Mouse (Mus musculus) midbrain, embryonic 14.5 days (tissue): ENCODE results near the gene Adamts6. TPM values are rescaled to one million over a fixed set of nuclear protein-coding genes. Genes with fewer than 3 reads are reported as not detected.

Source experiments
- ATAC-seq: fragments of 200-750 bp; cut with Nextera tagmentation; 2 replicates; pipeline ENCODE4 v1.8.0; 2017; ENCODE audit warnings: moderate number of reproducible peaks, moderate library complexity; ENCODE audit not compliant: low FRiP score, low TSS enrichment
- DNase-seq: peaks from one replicate; pipeline ENCODE4 v3.0.0-alpha.2; 2015
- H3K27ac ChIP-seq: fragments of 300-500 bp; sonication (generic); replicated peaks from 2 replicates; pipeline ENCODE4 v1.5.1; 2014; ENCODE audit warnings: mild to moderate bottlenecking, low read depth, low read length, moderate library complexity
- H3K27me3 ChIP-seq: fragments of 300-500 bp; sonication (generic); 2 replicates; pipeline ENCODE4 v1.6.1; 2014; ENCODE audit warnings: low read length, control low read depth, mixed read lengths; ENCODE audit not compliant: control insufficient read depth, insufficient read depth
- H3K36me3 ChIP-seq: fragments of 300-500 bp; sonication (generic); 2 replicates; pipeline ENCODE4 v1.6.1; 2014; ENCODE audit warnings: low read length, control low read depth; ENCODE audit not compliant: control insufficient read depth, insufficient read depth
- H3K4me1 ChIP-seq: fragments of 300-500 bp; sonication (generic); 2 replicates; pipeline ENCODE4 v1.6.1; 2014; ENCODE audit warnings: mild to moderate bottlenecking, antibody characterized with exemption, low read length, control low read depth; ENCODE audit not compliant: control insufficient read depth, insufficient read depth
- H3K4me2 ChIP-seq: fragments of 300-500 bp; sonication (generic); 2 replicates; pipeline ENCODE4 v1.6.1; 2014; ENCODE audit warnings: mild to moderate bottlenecking, low read length, moderate library complexity
- H3K4me3 ChIP-seq: fragments of 300-500 bp; sonication (generic); replicated peaks from 2 replicates; pipeline ENCODE4 v1.5.1; 2014; ENCODE audit warnings: low read depth, low read length
- H3K9ac ChIP-seq: fragments of 300-500 bp; sonication (generic); replicated peaks from 2 replicates; pipeline ENCODE4 v1.6.1; 2014; ENCODE audit warnings: mild to moderate bottlenecking, low read length, moderate library complexity
- H3K9me3 ChIP-seq: fragments of 300-500 bp; sonication (generic); 2 replicates; pipeline ENCODE4 v1.6.1; 2016; ENCODE audit warnings: low read length, control low read depth, mixed read lengths; ENCODE audit not compliant: control insufficient read depth
- WGBS: fragments of 180-500 bp; shearing (Covaris S2); extraction: QIAGEN DNeasy Blood & Tissue Kit; methylation state at CpG from one replicate; pipeline ENCODE4 v1.1.7; 2014; 5-methylcytosine and 5-hydroxymethylcytosine counted together
- polyA plus RNA-seq: library from polyadenylated mRNA; unstranded; fragments of >200 nt; fragmentation: Nextera tagmentation; extraction: Ambion mirVana; gene quantifications from 2 replicates; pipeline ENCODE4 v1.2.1, GENCODE M21; 2014

The Adamts6 gene
- polyA plus RNA-seq, 1 experiment from 2014 or later = 2.2 TPM

DNA sequence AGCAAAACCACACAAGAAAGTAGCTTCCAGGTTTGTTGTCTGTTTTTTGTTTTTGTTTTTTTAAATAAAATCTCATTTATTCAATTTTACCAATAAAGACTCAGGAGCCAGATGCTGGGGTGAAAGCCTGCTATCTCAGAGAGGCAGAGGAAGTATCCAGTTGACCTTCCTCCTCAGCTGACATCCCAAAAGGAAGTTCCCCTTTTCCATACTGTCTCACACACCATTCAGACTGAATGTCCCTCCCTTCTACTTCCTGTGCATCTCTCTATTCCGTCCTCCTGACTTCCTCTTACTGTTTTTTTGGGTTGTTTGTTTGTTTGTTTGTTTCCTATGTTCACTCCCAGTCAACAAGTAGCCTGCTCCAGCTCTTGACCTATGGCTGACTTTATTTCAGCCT lies 216.4 kb downstream of the Adamts6 start:
- 63% methylated on average over 1 of the region's 1 CpGs for WGBS
- H3K27ac ChIP-seq = no peak overlapping the region
- ATAC-seq (no peak), DNase-seq (no peak)
- no peaks in the 10 kb centered on the region for H3K36me3 ChIP-seq
- H3K9me3 ChIP-seq = no peaks in the 10 kb centered on the region
- no peaks in the 10 kb centered on the region for H3K27me3 ChIP-seq
- no peak overlapping the region for H3K4me3 ChIP-seq
- no peak overlapping the region for H3K4me2 ChIP-seq
- H3K9ac ChIP-seq = no peak overlapping the region
- H3K4me1 ChIP-seq = no peaks in the 10 kb centered on the region

- Histone ChIP-seq H3K27ac (no peak overlapping the region), H3K9me3 (no peaks in the 10 kb centered on the region), H3K27me3 (no peaks in the 10 kb centered on the region), H3K4me1 (no peaks in the 10 kb centered on the region), H3K4me3 (no peak overlapping the region), H3K36me3 (no peaks in the 10 kb centered on the region), H3K9ac (no peak overlapping the region), H3K4me2 (no peak overlapping the region)
- 83% methylated on average over 6 of the region's 6 CpGs for WGBS
- ATAC-seq (no peak), DNase-seq (no peak)
Observed at GRCm38 (mm10) chr13:104506165-104506875, 218.7 kb downstream of the Adamts6 start.

GRCm38 (mm10) chr13:104507671-104508070 lies 220.0 kb downstream of the Adamts6 start:
- Histone ChIP-seq H3K9ac (no peak overlapping the region), H3K9me3 (no peaks in the 10 kb centered on the region), H3K4me3 (no peak overlapping the region), H3K27me3 (no peaks in the 10 kb centered on the region), H3K4me2 (no peak overlapping the region), H3K4me1 (no peaks in the 10 kb centered on the region), H3K36me3 (no peaks in the 10 kb centered on the region), H3K27ac (no peak overlapping the region)
- 92% methylated on average over 6 of the region's 6 CpGs for WGBS
- DNase-seq (no peak), ATAC-seq (no peak)

- H3K4me1 ChIP-seq = no peaks in the 10 kb centered on the region
- no peaks in the 10 kb centered on the region for H3K36me3 ChIP-seq
- H3K9ac ChIP-seq = no peak overlapping the region
- no peak for DNase-seq
- WGBS = 80% methylated on average over 26 of the region's 26 CpGs
- H3K4me2 ChIP-seq = no peak overlapping the region
- H3K27me3 ChIP-seq = no peaks in the 10 kb centered on the region
- ATAC-seq = no peak
- no peak overlapping the region for H3K4me3 ChIP-seq
- H3K9me3 ChIP-seq = no peaks in the 10 kb centered on the region
- no peak overlapping the region for H3K27ac ChIP-seq
Observed at GRCm38 (mm10) chr13:104509561-104510493, 222.2 kb downstream of the Adamts6 start.

DNA sequence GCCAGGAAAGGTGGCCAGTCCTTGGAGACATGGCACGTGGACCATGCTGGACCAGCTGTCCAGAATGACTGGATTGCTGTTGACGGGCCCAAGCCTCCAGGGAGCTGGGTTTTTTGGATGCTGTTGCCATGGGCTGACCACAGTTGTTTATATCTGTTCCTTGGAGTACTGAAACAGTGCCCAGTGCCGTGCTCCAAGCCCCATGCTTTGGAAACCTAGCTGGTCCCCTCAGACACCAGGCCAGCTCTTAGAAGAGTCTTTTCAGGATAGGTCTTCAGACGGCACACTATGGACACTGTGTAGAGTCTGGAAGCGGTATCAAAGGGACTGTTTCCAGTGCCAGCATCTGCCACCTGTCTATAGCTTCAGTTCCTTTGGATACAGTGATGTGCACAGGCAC lies 223.1 kb downstream of the Adamts6 start:
- WGBS = 84% methylated on average over 5 of the region's 5 CpGs
- Histone ChIP-seq H3K27ac (no peak overlapping the region), H3K9ac (no peak overlapping the region), H3K36me3 (no peaks in the 10 kb centered on the region), H3K9me3 (no peaks in the 10 kb centered on the region), H3K4me1 (no peaks in the 10 kb centered on the region), H3K4me2 (no peak overlapping the region), H3K4me3 (no peak overlapping the region), H3K27me3 (no peaks in the 10 kb centered on the region)
- DNase-seq = no peak
- no peak; the same call in 1 of the 2 replicates for ATAC-seq

DNA sequence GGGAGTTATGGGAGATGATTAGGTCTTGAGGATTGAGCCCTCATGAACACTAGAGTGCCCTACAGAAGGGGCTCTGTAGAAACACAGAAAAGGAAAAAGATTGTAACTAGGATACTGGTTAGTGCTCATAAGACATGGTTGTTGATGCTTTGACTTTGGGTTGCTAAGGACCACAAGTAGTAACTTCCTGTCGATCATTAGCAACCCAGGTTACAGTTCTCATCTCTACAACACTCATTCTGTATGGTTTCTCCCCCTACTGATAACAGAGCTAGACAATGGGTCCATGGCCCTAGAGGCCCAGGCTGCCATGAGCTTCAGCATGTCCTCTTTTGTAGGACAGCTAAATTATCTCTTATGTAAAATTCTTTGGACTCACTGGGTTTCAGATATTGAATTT lies 227.4 kb downstream of the Adamts6 start:
- DNase-seq = no peak
- no peaks in the 10 kb centered on the region for H3K36me3 ChIP-seq

GRCm38 (mm10) chr13:104516146-104516545 lies 228.5 kb downstream of the Adamts6 start:
- Histone ChIP-seq H3K36me3 (no peaks in the 10 kb centered on the region), H3K9me3 (no peaks in the 10 kb centered on the region), H3K4me2 (no peak overlapping the region), H3K4me1 (peaks cover 10% of the 10 kb centered on the region), H3K27me3 (no peaks in the 10 kb centered on the region), H3K27ac (no peak overlapping the region), H3K9ac (no peak overlapping the region), H3K4me3 (no peak overlapping the region)
- 85% methylated on average over 4 of the region's 4 CpGs for WGBS
- ATAC-seq (no peak), DNase-seq (no peak)

More for the DNA sequence above, 227.4 kb downstream of the Adamts6 start:
- H3K27me3 ChIP-seq = no peaks in the 10 kb centered on the region
- H3K9ac ChIP-seq = no peak overlapping the region
- H3K9me3 ChIP-seq = no peaks in the 10 kb centered on the region
- no peak for ATAC-seq
- no peak overlapping the region for H3K4me3 ChIP-seq
- no peak overlapping the region for H3K27ac ChIP-seq
- peaks cover 10% of the 10 kb centered on the region for H3K4me1 ChIP-seq
- no peak overlapping the region for H3K4me2 ChIP-seq
- 88% methylated on average over 1 of the region's 1 CpGs for WGBS

- no peaks in the 10 kb centered on the region for H3K9me3 ChIP-seq
- no peak overlapping the region for H3K27ac ChIP-seq
- no peak overlapping the region for H3K9ac ChIP-seq
- H3K36me3 ChIP-seq = no peaks in the 10 kb centered on the region
- H3K4me2 ChIP-seq = no peak overlapping the region
- ATAC-seq (no peak), DNase-seq (no peak)
- 81% methylated on average over 7 of the region's 7 CpGs for WGBS
- no peaks in the 10 kb centered on the region for H3K27me3 ChIP-seq
- no peak overlapping the region for H3K4me3 ChIP-seq
- peaks cover 10% of the 10 kb centered on the region for H3K4me1 ChIP-seq
Observed at GRCm38 (mm10) chr13:104516766-104517364, 229.2 kb downstream of the Adamts6 start.
